Mouse (Mus musculus) kidney, embryonic 16.5 days (tissue): ENCODE data around the gene Atf7. TPM values are rescaled to one million over a fixed set of nuclear protein-coding genes. Genes with fewer than 3 reads are reported as not detected.

Experiments used
- ATAC-seq: fragments of 200-750 bp; cut with Nextera tagmentation; 2 replicates; pipeline ENCODE4 v1.8.0; 2017; ENCODE audit warnings: moderate TSS enrichment; ENCODE audit not compliant: low FRiP score, low TSS enrichment
- H3K27ac ChIP-seq: fragments of 300-500 bp; sonication (generic); 2 replicates; pipeline ENCODE4 v1.5.1; 2014; ENCODE audit warnings: low read length
- H3K27me3 ChIP-seq: fragments of 300-500 bp; sonication (generic); 2 replicates; pipeline ENCODE4 v1.6.1; 2014; ENCODE audit warnings: low read length, control low read depth, mixed read lengths; ENCODE audit not compliant: insufficient read depth
- H3K36me3 ChIP-seq: fragments of 300-500 bp; sonication (generic); 2 replicates; pipeline ENCODE4 v1.6.1; 2014; ENCODE audit warnings: low read length, control low read depth, mixed read lengths; ENCODE audit not compliant: insufficient read depth
- H3K4me1 ChIP-seq: fragments of 300-500 bp; sonication (generic); 2 replicates; pipeline ENCODE4 v1.6.1; 2014; ENCODE audit warnings: low read length, control low read depth, mixed read lengths; ENCODE audit not compliant: insufficient read depth
- H3K4me2 ChIP-seq: fragments of 300-500 bp; sonication (generic); replicated peaks from 2 replicates; pipeline ENCODE4 v1.6.1; 2014; ENCODE audit warnings: low read depth, low read length
- H3K4me3 ChIP-seq: fragments of 300-500 bp; sonication (generic); 2 replicates; pipeline ENCODE4 v1.5.1; 2014; ENCODE audit warnings: mild to moderate bottlenecking, low read length
- H3K9ac ChIP-seq: fragments of 300-500 bp; sonication (generic); replicated peaks from 2 replicates; pipeline ENCODE4 v1.6.1; 2014; ENCODE audit warnings: low read length
- H3K9me3 ChIP-seq: fragments of 300-500 bp; sonication (generic); 2 replicates; pipeline ENCODE4 v1.6.1; 2016; ENCODE audit warnings: low read length, control low read depth
- WGBS: fragments of 180-500 bp; shearing (Covaris S2); extraction: QIAGEN DNeasy Blood & Tissue Kit; methylation state at CpG from one replicate; pipeline ENCODE4 v1.1.7; 2014; 5-methylcytosine and 5-hydroxymethylcytosine counted together
- microRNA counts: library from miRNA; unstranded; fragments of <30 nt; microRNA quantifications from one replicate; lab custom pipeline; 2016
- microRNA-seq: library from miRNA; unstranded; fragments of <30 nt; microRNA quantifications from one replicate; pipeline ENCODE4, GENCODE M21; 2016
- polyA plus RNA-seq: library from polyadenylated mRNA; unstranded; fragments of >200 nt; fragmentation: Nextera tagmentation; extraction: Ambion mirVana; gene quantifications from 2 replicates; pipeline ENCODE4 v1.2.1, GENCODE M21; 2015

Gene Atf7
- polyA plus RNA-seq, 1 experiment from 2014 or later = 30.9 TPM

GRCm38 (mm10) chr15:102487664-102488063 lies 137.6 kb downstream of the Atf7 start:
- ATAC-seq = no peak
- WGBS = 68% methylated on average over 1 of the region's 1 CpGs
- Histone ChIP-seq H3K9me3 (no peaks in the 10 kb centered on the region), H3K4me3 (no peak overlapping the region), H3K9ac (no peak overlapping the region), H3K27ac (no peak overlapping the region), H3K27me3 (no peaks in the 10 kb centered on the region), H3K36me3 (peaks cover 65% of the 10 kb centered on the region), H3K4me1 (no peaks in the 10 kb centered on the region), H3K4me2 (no peak overlapping the region)

GRCm38 (mm10) chr15:102485853-102486252 lies 139.4 kb downstream of the Atf7 start:
- WGBS = 90% methylated on average over 12 of the region's 12 CpGs
- Histone ChIP-seq H3K27ac (no peak overlapping the region), H3K36me3 (peaks cover 68% of the 10 kb centered on the region), H3K9ac (no peak overlapping the region), H3K4me3 (no peak overlapping the region), H3K4me1 (no peaks in the 10 kb centered on the region), H3K27me3 (no peaks in the 10 kb centered on the region), H3K4me2 (no peak overlapping the region), H3K9me3 (no peaks in the 10 kb centered on the region)
- 0 out of 2 replicates have a peak, but pooled peaks have one; percentile 23 for ATAC-seq

GRCm38 (mm10) chr15:102483136-102483535 lies 142.1 kb downstream of the Atf7 start:
- 92% methylated on average over 3 of the region's 3 CpGs for WGBS
- Histone ChIP-seq H3K4me2 (no peak overlapping the region), H3K27ac (no peak overlapping the region), H3K4me3 (no peak overlapping the region), H3K27me3 (no peaks in the 10 kb centered on the region), H3K4me1 (no peaks in the 10 kb centered on the region), H3K9ac (no peak overlapping the region), H3K36me3 (peaks cover 68% of the 10 kb centered on the region), H3K9me3 (no peaks in the 10 kb centered on the region)
- ATAC-seq = no peak

MicroRNAs within 50 kb of the gene (microRNA counts, 519-probe panel; counts per million panel counts)
- microRNA mmu-miR-688 (lab: Ali Mortazavi, UCI) = 104 counts per million, percentile 35 among the panel's probes with 10 or more counts

Small RNA genes lying within 50 kb of the gene (microRNA-seq; reads per million reads assigned to microRNA genes)
- 0.79 reads per million for gene Mir688

Other genes with a start within 250 kb of the Atf7 start
- gene Sp1, start 219.3 kb downstream of the Atf7 start, polyA plus RNA-seq = 10.6 and 11.3 TPM in 2 replicates
- gene Amhr2, start 180.1 kb downstream of the Atf7 start, polyA plus RNA-seq = 1.7 and 2.0 TPM in 2 replicates
- 81.5 and 94.9 TPM in 2 replicates for gene Prr13, start 166.4 kb downstream of the Atf7 start, polyA plus RNA-seq
- gene Pcbp2, start 154.9 kb downstream of the Atf7 start, polyA plus RNA-seq = 209 and 212 TPM in 2 replicates
- gene Gm10337, start 121.7 kb downstream of the Atf7 start, polyA plus RNA-seq = 6.7 TPM in 1 of 2 replicates, not detected in the other
- gene Map3k12, start 108.4 kb downstream of the Atf7 start, polyA plus RNA-seq = 17.2 and 19.5 TPM in 2 replicates
- gene Tarbp2, start 107.3 kb downstream of the Atf7 start, polyA plus RNA-seq = 95.6 and 99.3 TPM in 2 replicates
- gene Npff, start 100.5 kb downstream of the Atf7 start, polyA plus RNA-seq = 2.0 and 2.9 TPM in 2 replicates
- 0.36 TPM in 1 of 2 replicates, not detected in the other for gene Gm28047, start 397 bp downstream of the Atf7 start, polyA plus RNA-seq
- 60.1 and 74.0 TPM in 2 replicates for gene Atp5g2, start 46.9 kb upstream of the Atf7 start, polyA plus RNA-seq
- gene Calcoco1, start 96.7 kb upstream of the Atf7 start, polyA plus RNA-seq = 60.4 and 63.2 TPM in 2 replicates